Mouse (Mus musculus) skeletal muscle tissue, adult 2 months (tissue): Measurements from ENCODE around the gene Pik3r6.
A peak's percentile ranks its signal among the peaks of the same experiment; 100 is the strongest.

Experiments used
- DNase-seq: peaks from one replicate; pipeline ENCODE4 v3.0.0-alpha.2; 2012; ENCODE audit warnings: low read depth, low spot score

The Pik3r6 gene

DNA sequence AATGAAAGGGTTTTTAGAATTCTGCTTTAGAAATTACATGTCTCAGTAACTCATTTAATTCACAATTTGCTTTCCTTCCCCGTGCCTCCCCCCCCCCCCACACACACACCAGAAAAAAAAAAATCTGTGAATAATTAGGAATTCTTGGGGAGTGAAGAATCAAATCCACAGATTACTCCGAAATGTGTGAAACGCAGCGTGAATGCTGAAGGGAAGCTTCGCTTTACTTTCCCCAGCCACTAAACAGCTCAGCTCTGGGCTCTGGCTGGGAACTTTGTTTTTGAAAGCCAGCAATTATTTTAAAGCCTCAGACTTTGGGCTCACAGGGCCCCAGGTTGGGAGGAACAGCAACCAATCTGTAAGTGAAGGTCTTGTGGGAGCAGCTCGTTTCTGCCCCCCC is 77.7 kb downstream of the Pik3r6 start:
- no peak for DNase-seq

DNA sequence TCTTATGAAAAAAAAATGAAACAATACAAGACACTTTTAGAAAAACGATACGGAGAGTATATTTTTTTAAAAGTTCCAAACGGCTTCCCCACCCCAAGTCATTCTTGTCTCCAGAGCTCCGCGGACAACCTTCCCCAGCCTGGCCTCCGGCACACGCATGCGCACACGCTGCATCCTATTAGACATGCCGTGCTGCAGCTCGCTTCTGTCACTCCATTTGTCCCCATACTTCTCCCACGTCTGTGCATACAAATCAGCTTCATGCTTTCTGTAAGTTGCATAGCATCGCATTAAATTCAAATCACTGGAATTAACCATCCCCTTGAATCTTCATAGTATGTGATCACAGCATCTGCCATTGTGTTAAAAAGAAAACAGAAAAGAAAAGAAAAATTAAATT is 80.4 kb downstream of the Pik3r6 start:
- no peak for DNase-seq

DNA sequence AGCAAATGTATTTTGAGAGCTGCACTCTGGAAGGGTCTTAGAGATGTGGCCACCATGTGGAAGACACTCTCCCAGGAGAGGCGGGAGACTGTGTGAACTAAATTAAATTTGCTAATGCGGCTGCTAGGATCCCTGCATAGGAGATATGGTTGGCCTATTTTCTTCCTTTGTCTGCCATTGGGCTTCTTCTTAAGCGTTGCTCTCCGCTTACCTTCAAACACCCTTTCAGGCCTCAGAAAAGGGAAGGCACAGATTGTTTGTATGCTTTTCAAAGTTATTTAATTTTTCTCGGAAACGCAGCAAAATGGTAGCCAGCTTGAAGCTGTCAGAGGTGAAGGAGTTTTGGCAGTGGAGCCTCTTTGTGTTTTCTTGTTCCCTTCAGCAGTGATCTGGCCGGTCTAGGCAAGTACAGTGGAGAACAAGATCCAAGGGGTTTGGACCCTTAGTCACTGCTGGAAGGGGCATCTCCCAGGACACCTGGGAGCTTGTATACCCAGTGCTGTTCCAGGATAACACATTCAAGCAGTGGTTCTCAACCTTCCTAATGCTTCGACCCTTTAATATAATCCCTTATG is 81.2 kb downstream of the Pik3r6 start:
- DNase-seq, result no peak

DNA sequence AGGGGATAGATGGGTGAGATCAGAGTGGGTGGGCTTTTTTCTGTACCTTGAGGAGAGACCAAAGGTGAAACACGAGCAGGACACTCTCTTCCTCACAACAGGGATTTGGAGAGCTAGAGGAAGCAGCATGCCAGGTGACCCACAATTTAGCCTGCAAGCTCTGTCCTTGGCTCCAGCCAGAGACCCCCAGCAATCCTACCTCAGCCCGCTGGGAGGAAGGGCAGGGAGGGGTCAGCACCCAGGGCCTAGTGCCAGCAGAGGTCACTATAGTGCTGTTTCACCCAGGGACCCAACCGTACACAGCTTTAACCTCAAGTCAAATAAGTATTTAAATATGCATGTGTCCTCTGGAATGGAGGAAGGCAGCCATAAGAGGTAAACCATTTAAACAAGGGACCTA is 83.1 kb downstream of the Pik3r6 start:
- DNase-seq, result no peak

DNA sequence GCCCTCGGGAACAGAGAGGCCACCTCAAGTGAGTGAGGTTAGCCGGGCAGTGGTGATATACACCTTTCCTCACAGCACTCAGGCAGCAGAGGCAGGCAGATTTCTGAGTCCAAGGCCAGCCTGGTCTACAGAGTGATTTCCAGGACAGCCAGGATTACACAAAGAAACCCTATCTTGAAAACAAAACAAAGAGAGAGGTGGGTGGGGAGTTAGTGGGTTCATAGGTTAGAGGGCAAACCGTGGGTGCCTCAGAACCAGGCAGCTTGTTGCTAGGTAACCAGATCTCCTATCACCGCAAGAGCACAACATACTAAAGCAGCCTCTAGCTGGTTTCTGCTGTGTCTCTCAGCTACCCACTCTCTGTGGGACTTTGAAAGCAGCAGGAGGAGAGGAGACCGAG is 83.9 kb downstream of the Pik3r6 start, which contains the start of gene Ccdc42:
Ccdc42 (plus strand) TSS at position 301 of the 400 bp plus-strand sequence.
- no peak for DNase-seq

DNA sequence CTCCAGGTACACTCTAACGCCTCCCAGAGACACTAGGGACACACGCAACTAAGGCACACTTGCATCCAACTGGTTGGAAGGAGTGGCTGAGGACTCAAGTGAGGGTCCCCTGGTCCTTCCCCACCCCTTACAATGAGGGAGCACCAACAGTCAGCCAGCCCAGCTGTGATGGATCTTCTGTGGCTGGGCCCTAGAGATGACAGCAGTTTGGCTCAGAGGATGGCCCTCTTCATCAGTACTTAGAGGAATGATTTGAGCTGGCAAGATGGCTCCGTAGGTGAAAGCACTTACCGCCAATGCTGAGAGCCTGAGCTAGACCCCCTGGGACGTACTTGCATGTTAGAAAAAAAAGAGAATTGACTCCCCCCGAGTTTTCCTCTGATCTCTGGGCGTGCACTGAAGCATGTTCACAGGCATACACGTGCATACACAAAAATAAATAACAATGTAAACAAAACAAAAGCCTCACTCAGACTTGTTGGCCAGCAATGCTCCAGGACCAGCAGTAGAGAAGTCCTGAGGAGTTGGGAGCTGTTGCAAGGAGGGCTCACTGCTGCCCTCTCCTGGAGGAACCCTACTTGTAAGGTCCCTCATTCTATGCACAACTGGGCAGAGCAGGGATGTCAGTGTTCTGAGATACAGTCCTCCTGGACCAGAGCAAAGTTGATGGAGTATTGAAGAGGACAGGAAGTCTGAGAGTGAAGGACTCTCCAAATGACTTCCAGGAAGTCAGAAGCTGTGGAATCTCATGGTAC is 86.4 kb downstream of the Pik3r6 start:
- peak; percentile 72 for DNase-seq

DNA sequence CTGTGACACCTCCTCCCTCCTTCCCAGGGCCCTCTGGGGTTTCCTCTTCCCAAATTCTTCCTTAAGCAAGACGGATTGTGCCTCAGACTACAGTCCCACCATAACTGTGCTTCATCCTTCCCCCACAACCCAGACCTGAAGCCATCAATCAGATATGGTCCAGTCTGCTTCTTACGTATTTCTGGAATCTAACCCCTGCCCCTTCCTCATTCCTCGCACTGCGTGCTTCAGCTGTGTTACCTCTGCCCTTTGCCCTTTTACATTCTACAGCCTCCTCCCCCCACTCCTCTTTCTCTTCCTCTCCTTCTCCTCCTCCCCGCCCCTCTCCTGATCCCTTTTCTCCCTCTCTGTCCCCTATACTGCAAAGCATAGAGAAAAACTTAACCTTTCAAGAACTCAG is 88.9 kb downstream of the Pik3r6 start:
- no peak for DNase-seq

DNA sequence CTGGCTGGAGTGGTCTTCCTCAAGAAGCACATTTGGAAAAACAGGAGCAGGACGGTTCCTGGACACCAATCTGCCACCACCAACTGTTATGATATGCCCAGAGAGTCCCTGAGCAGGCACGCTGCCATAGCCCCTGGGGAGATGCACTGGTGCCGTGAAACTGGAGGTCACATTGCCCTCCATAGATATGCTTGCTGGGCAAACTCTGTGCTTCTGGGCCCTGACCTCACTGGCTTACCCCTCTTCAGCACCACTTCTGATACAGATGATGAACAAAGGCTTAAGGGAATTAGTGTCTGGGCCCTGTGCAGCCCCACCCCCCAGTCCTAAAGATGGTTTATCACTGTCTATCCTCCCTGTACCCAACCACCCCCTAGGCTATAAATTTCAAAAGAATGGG is 90.4 kb downstream of the Pik3r6 start:
- DNase-seq, result no peak

DNA sequence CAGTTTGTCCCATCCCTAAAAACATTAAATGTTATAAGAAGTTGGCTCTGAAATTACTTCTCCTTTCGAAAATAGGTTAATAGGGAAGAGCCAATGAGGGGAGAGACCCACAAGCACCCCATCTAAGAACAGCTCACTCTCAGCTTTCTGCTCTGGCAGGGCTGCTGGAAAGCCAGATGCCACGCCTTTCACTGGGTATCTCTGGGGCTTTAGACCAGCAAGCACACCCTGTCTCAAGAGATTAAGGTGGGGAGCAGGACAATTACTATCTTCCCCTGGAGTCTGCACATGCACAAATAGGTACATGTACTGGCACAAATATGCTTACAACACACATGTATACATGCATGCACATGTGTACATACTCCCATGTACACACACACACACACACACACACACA is 95.1 kb downstream of the Pik3r6 start:
- DNase-seq, result no peak

DNA sequence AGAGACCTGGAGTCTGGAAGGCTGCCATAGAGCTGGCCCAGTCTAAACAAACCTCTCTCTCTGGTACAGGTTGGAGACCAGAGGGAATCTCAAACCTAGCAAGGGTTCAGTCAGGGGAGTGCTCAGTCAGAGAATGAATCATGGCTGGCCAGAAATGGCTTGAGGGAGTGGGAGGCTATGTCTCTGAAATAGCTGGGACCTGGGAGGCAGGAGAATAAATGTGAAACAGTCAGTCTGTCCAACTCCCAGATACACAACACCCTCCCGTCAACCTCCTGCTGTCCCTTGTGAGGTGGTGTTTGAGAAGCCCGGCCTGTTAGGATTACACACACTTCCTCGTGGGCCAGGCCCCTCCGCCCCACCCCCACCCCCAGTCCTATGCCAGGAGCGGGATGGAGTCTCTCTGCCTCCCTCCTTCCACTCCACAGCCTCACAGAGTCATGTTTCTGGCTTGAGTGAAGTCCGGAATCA is 97.8 kb downstream of the Pik3r6 start:
- DNase-seq, result peak; percentile 18

DNA sequence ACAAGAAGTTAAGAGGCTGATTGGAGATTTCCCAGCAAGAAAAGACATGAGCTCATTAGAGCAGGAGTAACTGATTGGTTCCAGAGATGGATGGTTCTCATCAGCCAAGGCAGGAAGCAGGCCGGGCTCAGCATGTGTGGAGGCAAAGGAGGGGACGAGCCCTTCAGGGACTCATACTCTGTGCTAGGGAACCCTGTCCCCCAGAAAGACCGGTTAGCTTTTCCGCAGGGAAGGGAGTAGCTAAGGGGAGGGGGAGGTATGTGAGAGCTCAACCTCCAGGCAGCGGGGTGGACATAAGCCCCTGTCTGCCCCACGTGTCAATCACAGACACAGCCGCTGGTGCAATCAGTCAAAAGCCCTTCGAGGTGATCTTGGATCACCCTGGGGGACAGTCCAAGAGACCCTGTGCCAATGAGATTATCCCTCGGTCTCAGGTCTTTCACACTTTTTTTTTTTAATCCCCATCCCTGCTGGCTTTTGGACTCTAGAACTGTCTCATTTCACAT is 98.7 kb downstream of the Pik3r6 start:
- peak; percentile 32 for DNase-seq
